Mouse (Mus musculus) cerebellum, adult 9-11 months (tissue): ENCODE measurements around the gene Mfn1.

Experiments used
- DNase-seq: peaks from one replicate; pipeline ENCODE4 v3.0.0; 2022

The Mfn1 gene

DNA sequence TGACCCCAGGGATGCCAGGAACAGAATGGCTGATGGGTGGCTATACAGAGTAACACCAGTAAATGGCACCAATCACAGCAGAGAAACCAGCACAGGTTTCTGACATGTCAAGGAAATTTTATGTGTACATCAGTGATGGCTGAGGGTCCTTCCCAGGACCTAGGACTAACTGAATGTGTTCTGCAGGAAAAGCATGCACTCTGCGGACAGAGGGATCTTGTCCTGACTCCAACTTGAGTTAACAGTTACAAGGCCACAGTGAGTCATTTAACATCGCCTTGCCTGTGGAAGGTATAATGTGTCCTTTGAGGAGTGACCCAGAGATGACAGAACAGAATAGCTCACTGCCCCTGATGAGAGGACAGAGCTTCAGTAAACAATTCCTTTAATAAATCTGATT, 85.5 kb downstream of the Mfn1 start:
- DNase-seq, result no peak

- no peak for DNase-seq
These were observed 86.1 kb downstream of the Mfn1 start for GRCm38 (mm10) chr3:32615376-32615775.

DNA sequence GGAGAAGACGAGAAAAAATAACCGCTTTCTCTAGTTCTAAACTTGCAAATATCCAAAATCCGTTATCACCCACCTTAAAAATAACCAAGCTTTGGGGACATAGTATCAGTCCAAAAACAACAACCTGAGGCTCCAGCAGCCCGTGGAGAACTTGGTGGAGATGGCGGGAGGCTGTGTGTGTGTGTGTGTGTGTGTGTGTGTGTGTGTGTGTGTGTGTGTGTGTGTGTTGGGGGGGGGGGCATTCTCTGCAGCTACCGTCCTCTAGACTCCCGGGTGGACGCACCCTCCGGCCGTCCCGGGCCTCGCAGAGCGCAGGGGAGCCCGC, 86.7 kb downstream of the Mfn1 start:
- DNase-seq, result no peak

DNA sequence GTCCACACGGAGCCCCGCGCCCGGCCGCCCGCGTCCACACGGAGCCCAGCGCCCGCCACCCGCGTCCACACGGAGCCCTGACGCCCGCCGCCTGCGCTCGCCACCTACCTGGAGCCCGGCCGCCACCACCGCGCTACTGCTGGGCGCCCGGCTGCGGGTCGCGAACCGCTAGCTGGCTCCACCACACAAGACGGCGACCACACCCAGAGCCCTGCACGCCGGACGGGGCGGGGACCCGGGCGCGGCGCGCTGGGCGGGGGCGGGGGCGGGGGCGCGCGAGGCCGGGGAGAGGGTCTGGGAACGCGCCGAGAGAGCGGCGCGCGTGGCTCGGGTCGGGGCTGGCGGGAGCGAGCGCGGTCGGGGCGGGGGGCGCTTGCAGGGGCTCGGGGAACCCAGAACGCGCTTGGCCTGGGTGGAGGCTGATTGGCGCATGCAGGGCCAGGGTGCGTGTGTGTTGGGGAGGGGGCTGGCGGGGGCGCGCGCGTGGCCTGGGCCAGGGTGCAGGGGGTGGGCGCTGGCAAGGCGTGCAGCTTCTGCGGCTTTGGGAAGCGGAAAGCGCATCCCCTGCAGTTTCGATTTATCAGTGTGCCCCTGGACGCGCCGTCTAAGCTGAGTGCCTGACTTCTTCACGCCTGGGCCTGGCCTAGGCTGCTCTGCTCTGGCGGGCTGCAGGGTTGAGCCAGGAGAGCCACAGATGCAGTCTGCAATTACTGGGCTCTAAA, 87.2 kb downstream of the Mfn1 start, which contains the start of gene Gnb4:
Gene Gnb4, minus strand, starts transcription at position 255 of the 722 bp plus-strand sequence.
- no peak for DNase-seq

GRCm38 (mm10) chr3:32617053-32617642, 87.9 kb downstream of the Mfn1 start:
- no peak for DNase-seq

- no peak for DNase-seq
These were observed 92.4 kb downstream of the Mfn1 start for GRCm38 (mm10) chr3:32621658-32622057.

GRCm38 (mm10) chr3:32622106-32622505, 92.8 kb downstream of the Mfn1 start:
- DNase-seq, result no peak

- DNase-seq, result no peak
These were observed 98.9 kb downstream of the Mfn1 start for GRCm38 (mm10) chr3:32628141-32628540.
